Mouse (Mus musculus): ENCODE data around the gene Itga11. TPM values are rescaled to one million over a fixed set of nuclear protein-coding genes. Genes with fewer than 3 reads are reported as not detected.
"Not testable (repeated sequence)": the region's sequence is repeated elsewhere in the genome, so short reads cannot be mapped to it uniquely, and the experiment has no call there.

Gene Itga11
- total RNA-seq, 2 experiments from 2014 or later = not detected

DNA sequence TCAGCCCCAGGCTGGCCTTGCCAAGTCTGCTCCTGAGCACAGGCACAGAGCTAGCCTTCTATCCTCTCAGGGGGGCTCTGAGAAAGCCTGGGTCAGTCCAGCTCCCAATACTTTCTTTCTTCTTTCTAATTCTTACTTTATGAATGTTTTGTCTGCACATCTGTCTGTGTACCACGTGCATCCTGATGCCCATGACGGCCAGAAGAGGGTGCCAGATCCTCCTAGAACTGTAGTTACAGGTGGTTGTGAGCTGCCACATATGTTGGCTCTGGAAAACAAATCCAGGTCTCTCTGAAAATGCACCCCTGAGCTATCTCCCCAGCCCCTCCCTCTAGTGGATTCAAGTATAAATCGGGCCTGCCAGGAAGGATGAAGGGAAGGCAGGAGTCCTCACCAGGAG is 82.0 kb downstream of the Itga11 start:
- ATAC-seq (replicated peaks; ENCODE audit: poor library complexity) = no peak

- no peak for ATAC-seq (replicated peaks; ENCODE audit: poor library complexity)
These were observed 85.9 kb downstream of the Itga11 start for GRCm38 (mm10) chr9:62763478-62763877.

- no peak for ATAC-seq (replicated peaks; ENCODE audit: poor library complexity)
These were observed 87.7 kb downstream of the Itga11 start for GRCm38 (mm10) chr9:62765346-62765745.

DNA sequence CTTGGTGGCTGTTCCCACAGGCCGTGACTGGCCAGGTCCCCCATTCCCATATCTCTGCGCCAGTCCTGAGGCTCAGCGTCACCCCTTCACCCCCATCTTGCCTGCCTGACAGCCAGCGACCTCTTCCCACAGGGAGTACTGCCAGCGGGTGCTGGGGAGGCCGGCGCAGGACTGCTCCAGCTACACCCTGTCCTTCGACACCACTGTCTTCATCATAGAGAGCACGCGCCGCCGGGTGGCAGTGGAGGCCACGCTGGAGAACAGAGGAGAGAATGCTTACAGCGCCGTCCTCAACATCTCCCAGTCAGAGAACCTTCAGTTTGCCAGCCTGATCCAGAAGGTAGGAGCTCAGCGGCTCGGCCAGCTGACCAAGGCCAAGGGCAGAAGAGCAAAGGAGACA is 89.8 kb downstream of the Itga11 start:
- ATAC-seq (replicated peaks; ENCODE audit: poor library complexity) = no peak

- ATAC-seq (replicated peaks; ENCODE audit: poor library complexity) = no peak
These were observed 90.7 kb downstream of the Itga11 start for GRCm38 (mm10) chr9:62768361-62768760.

- no peak for ATAC-seq (replicated peaks; ENCODE audit: poor library complexity)
These were observed 95.1 kb downstream of the Itga11 start for GRCm38 (mm10) chr9:62772746-62773145.

DNA sequence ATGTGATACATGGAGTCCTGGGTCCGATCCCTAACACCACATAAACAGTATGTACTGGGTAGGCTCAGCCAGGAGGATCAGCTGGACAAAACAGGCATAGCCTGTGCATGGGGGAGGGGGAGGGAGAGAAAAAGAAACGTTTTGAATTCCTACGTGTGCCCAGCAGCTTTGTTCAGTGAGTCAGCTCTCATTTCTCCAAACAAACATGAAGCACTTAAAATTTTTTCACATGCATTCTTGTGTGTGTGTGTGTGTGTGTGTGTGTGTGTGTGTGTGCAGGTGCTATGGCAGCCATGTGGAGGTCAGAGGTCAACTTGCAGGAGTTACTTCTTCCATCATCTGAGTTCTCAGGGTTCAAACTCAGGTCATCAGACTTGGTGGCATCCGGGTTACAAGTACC is 97.8 kb downstream of the Itga11 start:
- no peak for ATAC-seq (replicated peaks; ENCODE audit: poor library complexity)

DNA sequence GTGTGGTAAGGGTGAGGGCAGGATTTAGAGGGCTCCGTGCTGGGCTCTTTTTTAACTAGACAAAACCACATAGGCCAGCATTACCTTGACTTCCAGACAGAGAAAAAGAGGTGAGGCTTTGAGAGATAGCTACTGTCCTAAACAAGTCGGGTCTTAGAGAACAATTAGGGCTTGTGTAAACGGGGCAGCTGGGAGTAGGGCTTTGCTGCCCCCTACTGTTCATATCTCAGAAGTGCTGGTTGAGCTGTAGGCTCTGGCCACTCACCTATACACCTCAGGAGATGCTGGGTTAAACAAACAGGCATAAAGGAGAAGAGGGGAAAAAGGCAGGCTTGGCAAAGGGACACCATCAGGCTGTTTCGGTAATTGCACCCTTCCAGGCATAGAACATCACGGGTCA is 99.8 kb downstream of the Itga11 start:
- peak; percentile 90 for ATAC-seq (replicated peaks; ENCODE audit: poor library complexity)

DNA sequence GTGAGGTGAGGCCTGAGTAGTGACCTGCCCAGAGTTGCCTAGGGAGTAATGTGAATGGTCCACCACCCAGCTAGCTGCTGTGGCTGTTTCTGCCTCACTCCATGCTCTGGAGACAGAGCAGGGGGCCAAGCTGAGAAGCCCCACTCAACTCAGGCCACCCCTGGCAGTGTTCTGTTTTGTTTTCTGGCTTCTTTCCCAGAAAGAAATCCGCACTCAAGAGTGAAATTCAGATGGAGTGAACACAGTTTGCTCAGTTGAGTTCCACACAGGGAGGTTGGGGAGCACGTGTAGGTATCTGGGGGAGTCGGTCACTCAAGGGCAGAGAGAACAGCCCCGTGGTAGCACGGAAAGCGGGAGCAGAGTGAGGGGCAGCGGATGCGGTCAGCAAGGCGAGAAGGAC is 101.1 kb downstream of the Itga11 start:
- no peak for ATAC-seq (replicated peaks; ENCODE audit: poor library complexity)

- no peak for ATAC-seq (replicated peaks; ENCODE audit: poor library complexity)
These were observed 104.3 kb downstream of the Itga11 start for GRCm38 (mm10) chr9:62781965-62782364.

- peak; percentile 31 for ATAC-seq (replicated peaks; ENCODE audit: poor library complexity)
These were observed 105.6 kb downstream of the Itga11 start for GRCm38 (mm10) chr9:62782976-62783781.

- no peak for ATAC-seq (replicated peaks; ENCODE audit: poor library complexity)
These were observed 106.6 kb downstream of the Itga11 start for GRCm38 (mm10) chr9:62784233-62784632.

DNA sequence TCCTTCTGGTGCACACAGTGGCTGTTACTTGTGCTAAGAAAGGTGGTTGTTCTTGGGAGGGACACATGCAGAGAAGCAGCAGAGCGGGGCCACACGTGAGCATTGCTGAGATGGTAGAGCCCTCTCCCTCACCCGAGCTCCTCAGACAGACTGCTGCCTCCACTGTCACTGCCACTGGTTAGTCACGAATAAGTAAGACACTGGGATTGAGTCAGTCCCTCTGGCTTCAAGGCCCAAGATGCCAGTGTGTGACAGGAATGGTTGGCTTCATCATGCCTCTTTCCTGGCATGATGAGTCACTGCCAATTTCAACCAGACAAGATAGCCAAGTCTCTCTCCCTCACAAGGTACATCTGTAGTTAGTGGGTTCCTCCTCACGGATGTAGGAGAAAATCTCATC is 109.1 kb downstream of the Itga11 start:
- ATAC-seq (replicated peaks; ENCODE audit: poor library complexity) = no peak

- no peak for ATAC-seq (replicated peaks; ENCODE audit: poor library complexity)
These were observed 112.2 kb downstream of the Itga11 start for GRCm38 (mm10) chr9:62789856-62790255.

GRCm38 (mm10) chr9:62799218-62799617 is 121.6 kb downstream of the Itga11 start:
- ATAC-seq (replicated peaks; ENCODE audit: poor library complexity) = not testable (repeated sequence)

DNA sequence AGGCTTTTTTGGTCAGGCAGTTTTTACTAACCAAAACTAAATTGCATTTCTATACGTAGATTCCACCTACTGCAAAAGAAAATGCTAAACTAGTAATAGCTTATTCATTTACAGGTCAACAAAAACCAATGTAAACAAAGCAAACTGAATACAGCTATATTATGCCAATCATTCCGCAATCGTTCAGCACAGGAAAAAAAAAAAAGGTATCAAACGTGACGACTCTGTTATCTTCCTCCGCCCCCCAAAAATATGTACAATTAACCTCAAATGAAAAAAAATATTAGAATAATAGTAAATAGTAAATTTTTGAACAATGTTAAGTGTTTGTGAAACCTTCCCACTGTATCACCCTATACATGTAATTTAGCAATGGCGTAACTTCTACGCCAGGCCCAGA is 132.5 kb downstream of the Itga11 start:
- ATAC-seq (replicated peaks; ENCODE audit: poor library complexity) = no peak

DNA sequence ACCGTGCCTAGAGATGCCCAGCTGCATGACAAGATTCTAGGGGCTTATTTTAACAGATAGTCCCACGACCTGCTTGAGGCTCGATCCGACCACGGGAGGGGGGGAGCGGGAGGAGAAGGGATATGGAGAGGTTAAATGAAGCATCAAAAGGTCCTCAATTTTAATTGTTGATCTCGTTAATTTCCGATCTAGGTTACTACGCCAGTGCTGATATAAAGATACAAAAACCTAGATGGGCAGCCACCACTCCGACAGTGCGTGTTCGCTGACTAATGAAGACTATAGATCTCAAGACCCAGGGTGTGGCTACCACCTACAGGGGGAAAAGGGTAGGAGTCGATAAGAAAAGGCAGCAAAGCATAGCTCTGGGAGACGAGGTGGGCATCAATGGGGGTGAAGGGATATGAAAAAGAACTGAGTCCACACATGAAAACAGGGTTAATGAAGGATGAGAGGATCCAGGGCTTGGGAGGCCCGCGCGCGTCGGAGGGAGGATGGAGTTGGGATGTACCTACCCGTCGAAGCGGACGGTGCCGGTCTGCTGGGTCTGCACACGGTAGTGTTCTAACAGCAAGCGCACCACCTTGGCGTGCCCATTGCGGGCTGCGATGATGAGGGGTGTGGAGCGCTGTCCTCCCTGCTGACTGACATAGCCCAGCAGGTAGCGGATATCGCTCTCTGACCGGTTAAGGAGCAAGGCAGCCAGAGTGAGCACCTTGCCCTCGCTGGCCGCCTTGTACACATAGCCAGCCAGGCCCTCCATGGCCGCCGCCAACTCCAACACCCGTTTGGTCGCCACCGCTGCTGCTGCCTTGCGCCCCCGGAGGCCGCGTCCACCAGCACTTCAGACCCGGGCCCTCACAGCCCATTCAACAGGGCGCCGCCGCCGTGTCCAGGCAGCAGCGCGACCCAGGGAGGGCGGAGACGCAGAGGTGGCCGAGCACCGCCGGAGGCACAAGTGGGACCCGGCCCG is 133.2 kb downstream of the Itga11 start:
- peak; percentile 60 for ATAC-seq (replicated peaks; ENCODE audit: poor library complexity)

- peak; percentile 91 for ATAC-seq (replicated peaks; ENCODE audit: poor library complexity)
These were observed 134.0 kb downstream of the Itga11 start, which contains the start of gene Fem1b for GRCm38 (mm10) chr9:62811516-62812121. Fem1b (minus strand) TSS chr9:62811934.

DNA sequence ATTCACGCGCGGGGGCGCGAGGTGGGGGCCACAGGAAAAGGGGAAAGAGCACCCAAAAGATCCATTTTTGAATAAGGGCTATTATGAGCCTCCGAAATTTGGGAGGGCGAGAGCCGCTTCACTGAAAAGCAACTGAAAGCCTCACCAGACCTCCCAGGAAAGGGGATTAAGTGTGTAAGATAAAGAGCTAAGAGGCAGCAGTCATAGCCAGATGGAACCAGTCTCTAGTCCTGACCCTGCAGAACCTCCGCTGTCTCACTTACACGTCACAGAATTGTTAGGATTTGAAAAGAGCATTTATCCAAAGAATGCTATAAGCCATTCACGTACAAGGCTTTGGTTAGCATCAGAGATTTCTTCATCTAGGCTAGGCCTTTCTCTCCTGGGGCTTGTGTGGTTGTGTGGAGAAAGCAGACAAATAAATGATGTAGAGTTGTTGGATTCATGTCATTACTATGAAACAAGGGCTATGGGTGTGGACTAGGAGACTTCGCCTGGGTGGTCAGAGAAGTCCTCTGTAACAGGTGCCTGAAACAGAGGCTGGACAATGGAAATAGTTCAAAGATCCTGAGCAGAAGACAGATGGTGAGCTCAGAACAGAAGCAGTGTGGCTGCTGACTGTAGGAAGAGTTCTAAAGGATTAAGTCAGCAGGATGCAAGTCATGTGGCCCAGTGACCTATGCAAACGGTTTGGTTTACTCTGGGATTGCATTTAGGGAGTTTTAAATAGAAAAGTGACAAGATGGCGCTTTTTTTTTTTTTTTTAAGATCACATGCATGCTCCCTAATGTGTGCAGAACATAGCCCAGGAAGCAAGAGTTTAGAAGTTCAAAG is 134.8 kb downstream of the Itga11 start:
- no peak for ATAC-seq (replicated peaks; ENCODE audit: poor library complexity)

GRCm38 (mm10) chr9:62814751-62815150 is 137.1 kb downstream of the Itga11 start:
- no peak for ATAC-seq (replicated peaks; ENCODE audit: poor library complexity)
